Mouse (Mus musculus) kidney, postnatal 25 days (tissue): ENCODE data around the gene Lgals2.
A peak's percentile ranks its signal among the peaks of the same experiment; 100 is the strongest.
"Not testable (repeated sequence)": the region's sequence is repeated elsewhere in the genome, so short reads cannot be mapped to it uniquely, and the experiment has no call there.

ENCODE experiments used
- DNase-seq, 2 experiments: peaks; one replicate each; pipeline ENCODE4 v3.0.0; 2021; ENCODE audit warnings: mixed read lengths in 2 of 2

The Lgals2 gene

DNA sequence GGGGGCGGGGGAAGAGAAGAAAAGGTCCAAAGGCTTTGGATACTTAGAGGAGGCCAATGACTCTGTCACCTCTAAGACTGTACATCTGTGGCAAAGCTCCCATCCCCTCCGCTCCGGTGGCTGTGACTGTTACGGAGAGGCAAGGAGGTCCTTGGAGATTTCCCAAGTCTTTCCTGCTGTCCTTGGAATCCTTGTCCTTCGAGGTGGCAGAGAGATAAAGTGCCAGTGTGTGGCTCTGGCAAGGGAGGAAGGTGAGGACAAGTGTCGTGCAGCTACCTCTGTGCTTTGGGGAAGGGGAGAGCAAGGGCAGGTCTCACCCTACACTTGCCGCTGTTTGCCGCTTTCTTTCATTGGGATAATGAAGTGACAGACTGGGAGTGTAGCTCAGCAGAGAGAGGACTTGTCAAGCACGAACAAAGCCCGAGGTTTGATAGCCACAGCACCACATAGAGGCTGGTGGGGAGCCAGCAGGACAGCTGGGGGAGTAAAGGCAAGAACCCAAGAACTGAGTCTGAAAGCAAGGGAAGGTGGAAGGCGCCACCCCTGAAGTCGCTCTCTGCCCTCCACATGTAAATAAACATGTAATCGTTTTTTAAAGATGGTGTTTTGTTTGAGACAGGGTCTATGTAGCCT lies 18.6 kb upstream of the Lgals2 start:
- no peak for DNase-seq

DNA sequence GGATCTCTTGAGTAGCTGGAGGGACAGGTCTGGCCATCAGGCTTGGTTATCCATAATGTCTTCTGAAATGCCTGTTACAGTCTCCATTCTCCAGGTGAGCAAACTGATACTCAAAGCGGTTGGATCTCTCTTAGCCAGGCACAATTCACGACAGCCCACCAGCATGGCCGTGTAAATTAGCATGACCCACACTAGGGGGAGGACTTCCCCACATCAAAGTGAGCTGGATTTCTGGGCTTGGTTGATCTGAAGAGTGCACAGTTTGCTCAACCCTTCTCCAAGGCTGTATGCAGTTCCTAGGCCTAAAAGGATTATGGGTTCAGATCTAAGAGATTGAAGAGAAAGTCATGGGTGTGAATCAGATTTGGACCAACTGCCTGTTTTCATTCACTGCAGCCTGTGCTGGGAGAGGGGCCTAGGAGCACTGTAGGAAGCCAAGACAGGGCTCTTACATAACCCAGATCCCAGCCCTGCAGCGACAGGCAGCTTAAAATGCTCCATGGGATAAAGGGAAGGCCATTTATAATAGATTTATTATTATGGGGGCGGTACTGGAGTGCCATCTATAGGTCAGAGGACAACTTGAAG lies 16.8 kb upstream of the Lgals2 start:
- no peak for DNase-seq

DNA sequence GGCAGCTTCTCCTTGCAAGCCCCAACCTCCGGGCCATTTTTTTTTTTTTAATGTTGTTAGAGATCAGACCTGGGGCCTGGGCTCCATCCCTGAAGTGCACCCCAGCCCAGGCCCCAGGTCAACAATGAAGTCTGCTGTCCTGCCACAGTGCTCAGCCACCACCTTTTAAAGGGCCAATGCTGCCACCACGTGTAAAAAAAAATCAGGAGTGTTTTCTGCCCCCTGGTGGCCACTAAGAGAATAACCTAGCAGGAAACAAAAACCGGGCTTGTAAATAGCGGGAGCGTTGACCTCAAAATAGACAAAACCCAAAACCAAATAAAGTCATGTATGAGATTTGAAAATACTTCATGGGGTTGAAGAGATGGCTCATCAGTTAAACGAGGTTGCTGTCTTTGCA lies 14.4 kb upstream of the Lgals2 start:
- DNase-seq, result peak; percentile 57 to 63

DNA sequence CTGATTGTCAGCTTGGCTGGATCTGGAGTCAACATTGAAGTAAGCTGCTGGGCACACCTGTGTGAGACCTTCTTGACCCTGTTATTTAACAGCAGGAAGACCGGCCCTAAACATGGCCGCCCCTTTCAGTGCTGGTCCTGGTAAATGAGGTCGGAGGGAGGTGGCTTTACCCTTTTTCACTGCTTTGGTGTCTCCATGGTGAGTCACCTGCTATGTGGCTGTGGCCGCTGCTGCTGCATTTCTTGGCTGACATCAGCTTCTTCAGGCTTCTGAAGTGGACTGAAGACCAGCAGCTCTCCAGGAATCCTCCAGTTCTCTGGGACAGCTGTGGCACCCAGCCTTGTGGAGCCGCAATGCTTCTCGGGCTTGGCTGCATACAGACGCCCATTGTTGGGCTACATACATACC lies 13.5 kb upstream of the Lgals2 start:
- no peak for DNase-seq

DNA sequence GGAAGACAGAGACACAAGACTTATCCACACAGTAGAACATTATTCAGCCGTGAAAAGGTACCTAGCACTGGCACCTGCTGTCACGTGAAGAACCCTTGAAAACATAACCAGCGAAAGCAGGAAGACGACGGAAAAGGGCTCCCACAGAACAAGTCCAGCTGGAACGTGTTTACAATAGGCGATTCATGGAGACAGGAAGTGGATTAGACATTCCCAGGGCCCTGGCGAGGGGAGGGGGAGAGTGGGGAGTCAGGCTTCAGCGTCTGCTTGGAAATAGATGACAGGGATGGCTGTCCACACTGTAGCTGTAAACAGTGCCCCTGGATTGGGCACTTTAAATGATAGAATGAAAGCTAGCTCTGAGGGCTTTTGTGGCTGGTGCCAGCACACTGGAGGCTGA lies 13.1 kb upstream of the Lgals2 start:
- DNase-seq, result peak; percentile 64 to 79

DNA sequence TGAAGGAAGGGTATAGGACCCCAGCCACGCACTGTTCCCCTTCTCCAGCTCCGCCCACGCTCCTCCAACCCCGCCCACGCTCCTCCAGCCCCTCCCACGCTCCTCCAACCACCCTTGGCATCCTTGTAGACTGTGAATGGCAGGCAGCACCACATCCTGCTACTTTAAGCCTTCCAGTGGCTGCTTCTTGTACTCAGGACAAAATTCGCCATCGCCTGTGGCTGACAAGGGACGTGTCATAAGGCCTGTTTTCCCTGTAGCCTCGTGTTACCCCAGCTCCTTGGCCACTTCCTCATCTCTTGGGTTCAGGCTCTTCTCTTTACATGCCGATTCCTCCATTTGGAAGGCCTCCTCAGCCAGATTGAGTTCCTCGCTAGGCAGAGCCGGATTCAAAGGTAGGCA lies 8.5 kb upstream of the Lgals2 start:
- DNase-seq, result peak in 1 of 2 experiments; percentile 36

GRCm38 (mm10) chr15:78863154-78863553 lies 7.8 kb upstream of the Lgals2 start:
- DNase-seq, result no peak

DNA sequence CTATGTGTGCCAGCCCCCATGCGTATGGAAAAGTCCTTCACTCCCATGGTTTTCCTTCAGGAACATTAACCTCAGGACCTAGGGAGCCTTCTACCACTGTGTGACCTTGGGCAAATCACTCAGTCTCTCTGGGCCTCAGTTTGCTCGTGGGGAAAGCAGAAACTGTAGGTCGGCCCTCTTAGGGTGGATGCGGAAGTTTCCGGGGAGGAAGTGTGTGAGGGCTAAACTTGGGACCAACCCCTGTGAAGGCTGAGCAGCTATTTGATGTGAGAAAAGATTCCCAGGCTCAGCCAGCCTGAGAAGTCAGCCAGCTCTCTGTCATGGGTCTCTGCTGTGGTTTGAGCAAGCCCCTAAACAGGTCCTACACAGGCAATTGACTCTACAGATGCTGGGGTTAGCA lies 7.0 kb upstream of the Lgals2 start:
- DNase-seq, result no peak

GRCm38 (mm10) chr15:78859714-78860113 lies 4.4 kb upstream of the Lgals2 start:
- peak in 1 of 2 experiments; percentile 37 for DNase-seq

DNA sequence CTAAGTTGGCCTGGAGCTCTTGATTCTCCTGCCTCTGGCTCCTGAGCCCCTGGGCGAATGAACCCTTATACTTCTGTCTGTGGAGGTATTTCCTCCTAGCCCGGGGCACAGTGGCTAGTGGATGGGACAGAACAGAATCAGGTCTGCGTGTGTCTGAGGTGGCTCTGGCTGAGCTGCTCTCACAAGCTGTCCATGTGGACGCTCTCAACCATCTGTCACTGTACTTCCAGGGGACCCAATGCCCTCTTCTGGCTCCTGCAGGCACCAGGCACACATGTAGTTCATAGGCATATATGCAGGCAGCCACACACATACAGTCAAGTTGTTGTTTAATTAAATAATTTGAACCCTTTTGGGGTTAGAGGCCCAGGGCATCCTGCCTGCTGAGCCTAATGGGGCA lies 4.0 kb upstream of the Lgals2 start:
- no peak for DNase-seq

GRCm38 (mm10) chr15:78857009-78857408 lies 1.7 kb upstream of the Lgals2 start:
- DNase-seq, result peak in 1 of 2 experiments; percentile 65

DNA sequence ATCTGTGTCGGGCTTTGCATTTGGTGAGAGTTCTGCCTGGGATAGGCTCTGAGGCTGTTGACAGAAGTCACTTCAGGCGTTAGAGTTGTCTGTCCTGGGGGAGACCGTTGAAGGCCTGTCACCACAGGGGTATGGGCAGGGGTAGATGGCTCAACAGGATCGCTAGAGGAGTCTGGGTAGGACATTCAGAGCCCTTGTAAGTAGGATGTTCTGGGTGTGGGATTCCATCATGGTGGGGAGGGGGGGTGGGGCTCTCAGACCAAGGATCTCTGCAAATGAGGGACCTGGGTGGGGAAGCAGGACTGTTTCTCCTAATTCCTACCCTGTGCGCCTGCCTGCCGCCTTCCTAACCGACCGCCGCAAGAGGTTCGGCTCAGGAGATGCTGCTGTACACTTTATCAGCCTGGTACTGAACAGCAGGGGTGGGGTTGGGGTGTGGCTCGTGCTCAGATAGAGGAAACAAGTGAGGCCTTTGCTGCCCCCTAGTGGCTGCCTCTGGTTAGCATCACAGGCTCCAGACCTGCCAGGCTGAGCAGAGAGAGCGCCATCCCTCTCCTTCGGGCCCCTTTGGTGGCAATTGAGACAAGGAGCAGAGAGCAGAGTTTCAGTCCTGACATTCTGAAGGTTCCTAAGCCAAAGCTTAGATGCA lies 3.7 kb downstream of the Lgals2 start:
- peak; percentile 93 to 97 for DNase-seq

DNA sequence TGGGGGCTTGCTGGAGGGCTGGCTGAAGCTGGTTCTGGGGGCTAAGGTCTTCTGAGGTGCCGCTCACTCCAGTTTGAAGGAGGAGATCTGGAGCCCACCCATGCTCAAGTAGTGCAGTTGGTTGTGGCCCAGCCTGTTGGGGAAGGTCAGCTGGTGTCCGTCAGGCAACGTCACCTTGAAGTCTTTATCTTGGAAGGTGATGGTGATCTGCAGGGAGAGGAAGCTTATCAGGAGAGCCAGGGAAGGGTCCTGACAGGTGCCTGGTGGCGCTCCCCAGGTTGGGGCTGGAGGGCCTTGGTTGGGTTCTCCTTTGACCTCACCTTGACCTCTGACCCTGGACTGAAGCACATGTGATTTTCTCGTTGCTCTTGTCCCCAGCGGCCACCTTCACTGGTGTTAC lies 4.4 kb downstream of the Lgals2 start:
- peak in 1 of 2 experiments; percentile 44 for DNase-seq

DNA sequence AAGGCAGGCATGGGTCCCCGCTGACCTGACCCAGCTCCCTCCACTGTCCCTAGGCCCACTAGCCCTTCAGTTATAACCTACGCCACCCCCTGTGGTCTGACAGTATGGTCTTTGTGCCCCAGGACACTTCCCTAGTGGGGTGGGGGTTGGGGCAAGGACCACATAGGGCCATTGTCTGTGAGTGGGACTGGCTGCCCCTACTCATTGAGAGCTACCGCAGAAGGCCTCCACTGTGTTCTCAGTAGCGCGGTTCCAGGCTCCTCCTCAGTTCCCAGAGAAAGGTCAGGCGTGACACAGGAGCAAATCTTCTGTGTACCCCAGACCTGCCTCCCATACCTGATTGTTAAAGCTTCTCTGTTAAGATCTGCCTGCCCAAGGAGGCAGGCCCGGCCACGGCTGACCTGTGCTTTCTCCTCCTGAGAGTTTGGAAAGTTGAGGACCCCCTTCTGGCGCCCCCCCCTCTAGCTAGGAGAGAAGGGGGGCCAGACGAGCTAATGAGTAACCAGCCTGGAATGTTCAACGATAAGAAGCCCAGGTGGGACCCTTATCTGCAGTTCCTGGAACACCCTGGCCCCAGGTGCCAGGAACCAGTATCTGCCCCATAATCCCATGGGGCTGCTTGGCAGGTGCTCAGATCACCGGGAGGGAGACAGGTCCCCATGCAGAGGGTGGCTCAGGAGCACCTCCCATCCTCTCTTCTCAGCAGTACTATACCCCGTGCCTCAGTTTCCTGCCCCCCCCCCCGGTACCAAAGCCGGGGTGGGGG lies 5.1 kb downstream of the Lgals2 start:
- DNase-seq, result peak in 1 of 2 experiments; percentile 63

DNA sequence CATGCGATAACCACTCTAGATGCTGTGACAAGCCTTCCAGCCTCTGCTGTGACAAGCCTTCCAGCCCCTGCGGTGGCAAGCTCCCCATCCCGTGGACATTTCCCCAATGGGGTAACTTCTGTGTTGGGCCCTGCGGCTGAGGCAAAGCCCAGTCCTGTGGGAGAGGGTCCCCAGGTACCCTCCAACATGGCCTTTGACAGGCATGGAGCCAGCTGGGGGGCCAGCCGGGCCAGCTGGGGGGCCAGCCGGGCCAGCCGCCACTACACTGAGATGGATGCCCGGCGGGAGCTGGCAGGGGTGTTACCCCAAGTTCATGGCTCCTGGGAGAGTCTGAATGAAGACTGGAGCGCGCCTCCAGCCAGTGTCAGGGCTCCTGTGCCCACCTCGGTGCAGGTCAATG lies 5.8 kb downstream of the Lgals2 start:
- no peak for DNase-seq

GRCm38 (mm10) chr15:78848467-78848866 lies 6.9 kb downstream of the Lgals2 start:
- peak; percentile 91 to 96 for DNase-seq

DNA sequence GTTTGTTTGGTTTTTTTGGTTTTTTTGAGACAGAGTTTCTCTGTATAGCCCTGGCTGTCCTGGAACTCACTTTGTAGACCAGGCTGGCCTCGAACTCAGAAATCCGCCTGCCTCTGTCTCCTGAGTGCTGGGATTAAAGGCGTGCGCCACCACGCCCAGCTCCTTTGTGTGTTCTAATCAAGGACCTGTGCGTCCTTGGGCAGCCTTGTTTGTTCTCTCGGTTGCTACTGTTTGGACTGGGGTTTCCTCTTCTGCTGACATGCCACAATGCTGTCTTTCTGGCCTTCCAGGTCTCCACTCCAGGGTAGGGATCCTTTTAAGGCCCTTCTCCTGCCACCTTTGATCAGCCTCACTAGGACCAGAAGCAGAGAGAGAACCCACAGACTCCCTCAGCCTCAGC lies 8.5 kb downstream of the Lgals2 start:
- DNase-seq, result not testable (repeated sequence)

GRCm38 (mm10) chr15:78846352-78846751 lies 9.0 kb downstream of the Lgals2 start:
- no peak for DNase-seq

DNA sequence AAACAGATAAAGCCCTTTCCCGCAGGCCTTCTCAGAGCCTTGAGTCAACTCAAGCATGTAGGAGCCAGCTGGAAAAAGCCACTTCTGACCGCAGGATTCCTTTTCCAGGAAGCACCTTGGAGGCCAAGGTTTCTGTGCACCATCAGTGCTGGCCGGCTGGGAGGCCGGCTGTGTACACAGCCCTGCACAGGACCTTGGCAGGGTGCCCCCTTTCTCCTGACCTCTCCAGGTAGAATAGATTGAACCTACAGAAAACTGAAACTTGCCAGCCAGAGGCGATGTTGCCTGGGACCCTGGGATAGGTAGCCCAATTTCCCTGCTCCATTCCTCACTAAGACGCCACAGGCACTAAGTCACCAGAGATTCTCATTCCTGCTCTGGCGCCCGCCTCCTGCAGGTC lies 9.5 kb downstream of the Lgals2 start:
- peak; percentile 65 to 80 for DNase-seq

GRCm38 (mm10) chr15:78845321-78845720 lies 10.0 kb downstream of the Lgals2 start:
- DNase-seq, result peak; percentile 53 to 81

DNA sequence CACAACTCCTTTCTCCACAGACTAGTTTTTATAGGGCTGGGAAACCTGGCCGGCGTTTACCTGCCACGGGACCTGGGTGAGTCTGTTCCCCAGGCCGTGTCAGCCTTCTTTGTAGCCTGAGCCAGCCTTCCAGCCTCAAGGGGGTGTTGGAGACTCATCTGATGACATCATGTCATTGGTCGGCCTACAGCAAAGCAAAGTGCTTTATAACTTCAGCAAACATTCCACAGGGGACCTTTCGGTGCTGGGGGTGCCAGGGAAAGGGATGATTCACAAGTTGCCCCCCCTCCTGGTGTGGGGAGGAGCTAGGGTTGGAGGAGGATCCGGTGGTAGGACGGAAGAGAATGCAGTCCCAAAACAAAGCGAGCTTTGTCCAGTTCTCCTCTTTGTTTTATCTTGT lies 10.5 kb downstream of the Lgals2 start:
- DNase-seq, result peak; percentile 77 to 87

DNA sequence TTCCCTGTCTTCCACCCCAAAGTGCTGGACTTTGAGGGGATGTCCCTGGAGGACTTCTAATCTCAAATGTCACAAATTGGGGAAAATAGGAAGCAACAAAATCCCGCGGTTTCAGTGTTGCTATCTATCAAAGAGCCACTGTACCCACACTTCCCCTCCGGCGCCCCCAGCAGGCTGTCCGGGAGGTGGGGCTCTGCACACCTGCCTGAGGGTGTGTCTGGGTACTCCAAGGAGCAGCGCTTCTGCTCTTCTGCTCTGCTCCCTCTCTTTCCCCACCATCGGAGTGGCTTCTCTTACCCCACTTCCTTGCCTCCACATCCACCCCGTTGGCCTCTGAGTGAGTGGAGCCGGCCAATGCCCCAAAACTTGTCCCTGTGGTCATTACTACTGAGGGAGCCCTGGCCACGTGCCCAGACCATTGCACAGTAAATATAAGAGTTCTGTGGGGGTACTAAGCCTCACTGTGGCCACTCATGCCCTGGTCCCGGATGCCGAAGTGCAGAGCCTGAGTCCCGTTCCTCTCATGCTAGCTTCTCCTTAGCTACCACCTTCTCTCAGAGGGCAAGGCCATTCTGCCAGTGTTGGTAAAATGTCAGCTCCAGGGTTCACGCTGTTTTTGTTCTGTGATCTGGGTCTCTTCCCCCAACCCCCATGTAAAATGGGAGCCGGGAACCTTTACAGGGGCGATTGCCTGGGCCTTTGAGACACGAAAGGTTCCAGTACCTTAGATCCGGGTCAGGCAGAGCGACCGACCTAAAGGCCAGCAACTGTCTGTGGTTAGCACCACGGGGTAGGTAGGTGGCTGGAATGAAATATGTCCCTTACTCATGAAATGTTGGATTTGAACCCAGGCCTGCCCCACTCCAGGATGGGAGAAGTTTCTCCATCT lies 11.5 kb downstream of the Lgals2 start:
- DNase-seq, result peak; percentile 52 to 61
